Mouse (Mus musculus) lung, postnatal 4 days (tissue): Measurements from ENCODE around the gene Naa11.
A peak's percentile ranks its signal among the peaks of the same experiment; 100 is the strongest.

Experiments
- DNase-seq, 2 experiments: peaks; one replicate each; pipeline ENCODE4 v3.0.0; 2021

Naa11 gene

DNA sequence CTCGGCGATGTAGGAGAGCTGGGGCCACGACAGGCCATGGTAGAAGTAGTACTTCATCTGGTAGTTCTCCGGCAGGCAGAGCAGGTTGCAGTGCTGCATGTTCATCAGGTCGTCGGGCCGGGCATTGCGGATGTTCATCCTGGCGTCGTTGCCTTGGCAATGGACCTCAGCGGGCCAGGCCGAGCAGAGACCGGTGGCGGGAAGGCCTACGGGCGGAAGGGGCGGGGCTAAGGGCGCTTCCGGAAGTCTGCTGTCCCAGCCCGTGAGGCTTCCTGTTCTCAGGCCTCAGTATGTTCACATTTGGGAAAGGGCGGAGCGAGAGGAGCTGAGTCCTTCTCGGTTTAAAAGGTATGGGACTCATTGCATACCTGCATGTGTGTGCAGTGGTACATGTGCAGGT is at the start of gene Naa11:
TSS of gene Naa11 (minus strand) at position 220 of the 400 bp plus-strand sequence.
- no peak for DNase-seq

DNA sequence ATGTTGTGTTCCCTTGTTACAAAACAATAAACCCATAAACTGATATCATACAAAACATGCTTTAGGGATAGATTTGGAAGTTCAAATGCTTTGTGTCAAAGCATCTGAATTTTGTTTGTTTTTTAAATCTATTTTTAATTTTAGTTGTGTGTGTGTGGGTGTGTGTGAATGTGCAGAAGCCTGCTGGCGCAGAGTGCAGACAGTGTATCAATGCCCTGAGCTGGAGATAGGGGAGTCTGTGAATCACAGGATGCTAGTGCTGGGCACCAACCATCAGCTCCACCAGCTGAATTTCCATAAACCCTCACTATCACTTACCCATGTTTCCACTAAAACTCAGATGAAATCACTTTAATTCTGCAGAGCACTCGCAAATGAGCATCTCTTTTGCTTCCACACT is 40.3 kb upstream of the Naa11 start:
- DNase-seq = no peak

DNA sequence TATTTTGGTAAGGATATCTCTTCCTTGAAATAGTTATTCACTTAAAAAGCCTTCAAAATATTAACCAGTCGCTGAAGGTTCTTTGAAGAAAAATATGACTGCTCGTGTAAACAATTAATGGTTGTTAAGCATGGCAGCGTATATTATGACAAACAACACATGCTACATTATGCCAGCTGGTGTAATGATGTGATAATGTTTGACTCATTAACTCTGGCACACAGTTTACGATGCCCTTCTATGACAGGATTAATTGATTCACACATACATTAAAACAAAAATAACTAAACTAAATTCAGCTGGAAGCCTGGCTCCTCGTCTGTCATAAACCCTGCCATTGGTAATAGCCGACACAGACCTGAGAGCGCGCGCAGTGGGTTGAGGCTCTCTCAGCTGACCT is 37.8 kb upstream of the Naa11 start:
- no peak for DNase-seq

DNA sequence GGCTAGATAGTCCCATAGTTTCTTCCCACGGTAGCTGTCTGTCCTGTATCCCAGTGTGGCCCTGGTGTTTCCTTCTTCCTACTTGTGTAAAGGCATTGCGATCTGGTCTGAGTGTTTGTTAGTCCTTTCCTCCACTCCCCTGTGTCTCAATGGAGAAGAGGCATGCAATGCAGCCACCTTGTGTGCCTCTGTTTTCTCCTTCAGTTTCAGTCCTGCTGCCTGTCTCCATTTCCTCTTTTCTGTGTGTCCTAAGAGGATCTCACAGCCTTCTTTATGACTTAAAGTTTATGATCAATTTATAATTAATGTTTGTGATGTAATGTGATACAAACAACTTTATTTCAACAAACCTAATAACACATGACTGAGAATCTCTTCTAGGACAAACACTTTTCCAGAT is 29.5 kb upstream of the Naa11 start:
- no peak for DNase-seq

DNA sequence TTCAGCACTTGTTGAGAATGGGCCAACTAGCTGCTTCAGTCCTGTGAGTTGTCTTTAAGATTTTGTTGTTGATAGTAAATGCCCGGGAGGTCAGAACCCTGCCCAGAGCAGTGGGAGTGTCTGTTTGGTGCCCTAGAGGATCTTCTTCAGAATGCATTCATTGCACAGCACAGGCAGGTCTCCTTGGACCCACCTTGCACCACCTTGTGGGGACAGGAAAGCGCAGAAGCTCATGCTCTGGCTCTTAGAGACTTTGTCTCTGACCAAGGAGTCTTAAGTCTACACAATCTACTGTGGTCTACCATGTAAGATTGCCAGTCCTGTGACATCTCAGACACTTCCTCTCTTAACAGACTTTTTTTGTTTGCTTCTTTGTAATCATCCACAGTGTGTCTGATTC is 25.0 kb upstream of the Naa11 start:
- no peak for DNase-seq

DNA sequence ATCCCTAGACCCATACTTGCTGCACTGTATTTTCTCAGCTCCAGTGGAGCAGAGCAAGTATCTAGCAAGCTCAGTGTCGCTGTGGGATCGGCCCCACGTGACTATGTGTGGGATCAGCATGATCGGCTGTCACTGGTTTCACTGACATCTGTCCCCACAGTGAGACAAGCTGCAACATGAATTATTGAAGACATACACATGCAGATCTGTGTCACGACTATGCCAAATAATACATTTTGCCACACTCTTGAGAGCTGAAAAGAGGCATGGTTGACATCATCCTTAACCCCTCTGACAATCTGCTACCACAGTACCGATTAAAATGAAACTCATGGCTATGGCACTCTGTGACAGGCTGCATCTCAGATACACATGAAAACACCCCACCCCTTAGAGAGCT is 23.7 kb upstream of the Naa11 start:
- no peak for DNase-seq

DNA sequence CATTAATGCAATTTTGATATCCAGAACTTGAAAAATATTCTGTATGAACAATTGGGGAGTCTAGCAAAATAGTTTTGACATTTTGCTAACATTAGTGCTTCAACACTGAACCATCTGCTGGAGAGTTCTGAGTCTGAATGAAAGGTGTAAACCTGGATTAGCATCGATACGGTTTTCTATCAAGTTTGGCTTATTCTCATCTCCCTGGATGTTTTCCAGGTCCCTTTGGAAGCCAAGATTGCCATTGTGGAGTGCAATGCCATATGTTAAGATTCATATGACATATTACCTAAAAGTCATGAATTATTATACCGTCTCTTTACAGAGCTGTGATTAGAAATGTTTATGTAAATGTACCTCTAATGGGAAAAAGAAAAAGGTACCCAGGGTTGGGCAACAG is 21.5 kb upstream of the Naa11 start:
- DNase-seq = no peak

DNA sequence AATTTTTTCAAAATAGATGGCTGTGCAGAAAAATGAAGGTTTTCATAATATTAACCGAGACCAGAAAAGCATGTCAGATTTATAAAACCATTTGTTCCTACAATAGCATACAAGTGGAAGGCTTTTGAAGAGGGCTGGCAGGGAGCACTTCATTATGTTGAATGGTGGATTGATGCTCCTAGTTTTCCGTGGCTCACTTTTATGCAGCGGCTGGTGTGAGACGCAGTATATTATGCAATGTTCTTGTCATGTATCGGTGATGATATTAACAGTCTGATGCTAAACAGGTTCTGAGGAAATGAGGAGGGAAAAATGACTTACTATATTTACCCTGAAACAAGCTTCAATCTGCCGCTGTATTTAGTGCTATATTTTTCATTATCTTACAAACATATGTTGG is 18.0 kb upstream of the Naa11 start:
- DNase-seq = no peak

DNA sequence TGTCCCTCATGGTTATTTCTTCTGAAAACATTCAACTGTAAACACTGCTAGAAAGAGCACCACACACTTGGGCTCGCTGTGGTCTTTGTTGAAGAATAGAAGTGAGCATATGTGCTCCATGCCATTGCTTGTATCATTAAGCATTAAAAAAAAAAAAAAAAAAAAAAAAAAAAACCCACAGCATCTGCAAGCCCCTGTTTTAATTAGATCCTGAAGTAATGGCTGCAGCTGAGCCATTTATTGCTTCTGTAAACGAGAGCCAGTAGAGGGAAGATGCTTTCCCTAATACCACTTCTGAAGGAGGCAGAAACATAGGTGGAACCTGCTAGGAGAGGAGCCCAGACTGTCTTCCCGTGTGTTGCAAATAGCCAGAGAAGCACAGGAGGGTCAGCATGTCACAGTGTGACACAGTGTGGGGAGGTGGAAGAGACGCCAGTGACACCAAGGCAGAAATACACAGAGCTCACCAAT is 17.1 kb upstream of the Naa11 start:
- no peak for DNase-seq

DNA sequence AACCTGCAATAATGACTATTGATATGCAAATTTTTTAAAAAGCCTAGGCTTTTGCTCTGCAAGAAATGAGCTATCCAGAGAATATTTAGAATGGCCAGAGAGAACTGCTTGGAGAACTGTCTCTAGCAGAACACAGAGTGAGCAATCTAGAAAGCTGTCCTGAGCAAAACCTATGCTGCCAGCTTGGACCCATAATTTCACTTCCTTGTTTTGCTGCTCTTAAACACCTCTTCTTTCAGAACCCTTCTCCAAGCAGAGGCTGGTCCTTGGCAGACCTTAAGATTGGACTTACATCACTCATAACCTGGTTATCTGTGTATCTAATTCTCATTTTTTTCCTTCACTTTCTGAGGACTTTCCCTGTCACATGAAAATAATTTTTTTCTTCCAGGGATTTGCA is 8.9 kb upstream of the Naa11 start:
- no peak for DNase-seq

DNA sequence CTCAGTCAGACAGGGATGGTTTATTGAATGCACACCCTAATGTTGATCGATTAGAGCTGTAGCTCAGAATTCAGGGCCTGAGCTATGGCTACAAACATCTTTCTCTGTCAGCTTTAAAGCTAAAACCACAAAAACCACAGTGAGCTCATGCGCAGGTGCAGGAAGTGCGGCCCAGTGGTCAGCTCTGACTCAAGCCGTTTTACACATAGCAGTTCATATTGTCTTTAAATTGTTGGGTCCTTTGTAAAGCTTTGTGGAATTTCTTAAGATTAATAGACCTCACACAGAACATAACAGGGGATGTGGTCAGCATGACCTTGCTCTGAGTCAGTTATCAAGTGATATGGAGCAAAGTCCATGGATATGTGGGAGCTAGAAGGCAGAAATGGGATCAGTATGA is 5.4 kb upstream of the Naa11 start:
- no peak for DNase-seq

DNA sequence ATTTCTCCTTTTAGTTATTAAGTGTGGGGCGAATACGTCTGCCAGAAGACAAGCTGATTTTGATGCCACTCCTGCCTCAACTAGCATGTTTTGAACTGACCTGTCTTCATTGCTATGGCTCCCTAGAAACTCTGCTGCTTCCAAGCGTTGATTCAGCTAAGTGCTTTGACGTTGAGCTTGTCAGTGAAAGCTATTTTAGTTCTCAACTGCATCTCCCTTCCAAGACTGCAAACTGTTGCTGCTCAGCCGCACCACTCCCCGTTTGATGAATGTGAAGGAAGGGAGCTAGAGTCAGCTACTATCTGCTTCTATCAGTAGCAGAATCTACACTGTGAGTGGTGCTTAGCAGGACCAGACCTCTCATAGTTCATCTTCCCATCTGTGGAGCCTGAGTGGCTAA is 4.6 kb downstream of the Naa11 start:
- no peak for DNase-seq

DNA sequence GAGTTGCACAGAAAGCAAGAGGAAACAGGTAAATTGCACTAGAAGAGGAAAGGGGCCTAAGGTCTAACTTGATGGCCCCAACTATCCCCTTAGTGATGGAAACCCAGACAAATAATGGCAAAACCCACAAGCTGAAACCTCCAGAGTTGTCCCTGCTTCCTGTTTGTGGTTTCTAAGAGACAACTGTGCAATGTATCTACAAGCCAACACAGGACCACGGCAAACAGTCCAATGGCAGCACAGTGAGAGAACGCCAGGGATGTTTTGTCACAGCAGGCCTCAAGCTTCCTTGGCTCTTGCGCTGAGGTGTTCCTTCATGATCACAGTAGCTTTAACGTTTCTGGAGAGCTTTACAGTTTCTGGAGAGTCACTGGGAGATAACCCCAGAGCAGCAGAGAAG is 7.8 kb downstream of the Naa11 start:
- no peak for DNase-seq

DNA sequence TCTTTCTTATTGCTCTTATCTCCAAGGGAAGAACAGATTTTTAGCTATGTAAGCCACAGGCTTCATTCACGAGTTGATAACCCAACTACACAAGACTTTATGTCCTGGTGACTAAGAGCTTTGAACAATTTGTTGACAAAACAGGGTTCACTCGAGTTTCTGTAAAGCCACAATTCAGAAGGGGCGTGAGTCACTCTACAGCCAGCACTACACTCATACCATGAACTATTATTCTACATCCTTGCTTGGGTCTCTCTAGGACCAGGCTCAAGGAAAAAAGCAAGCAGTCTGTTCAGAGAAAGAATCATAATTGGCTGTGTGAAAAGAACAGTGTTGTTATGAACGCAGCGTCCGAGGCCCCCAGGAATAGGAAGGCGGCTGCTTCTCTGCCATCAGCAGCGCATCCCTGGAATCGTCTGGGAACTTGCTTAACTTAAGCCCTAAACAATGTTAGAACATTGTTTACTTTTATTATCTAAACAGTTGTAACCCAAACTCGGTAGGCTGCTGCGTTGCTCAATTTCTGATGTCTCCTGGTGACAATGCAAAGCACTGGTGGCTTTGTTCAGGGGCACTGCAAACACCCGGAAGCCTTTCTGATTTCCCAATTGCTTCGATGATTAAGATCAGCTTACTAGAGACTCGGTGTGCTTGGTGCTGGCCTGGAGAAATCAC is 9.5 kb downstream of the Naa11 start:
- DNase-seq = peak in 1 of 2 experiments; percentile 28

DNA sequence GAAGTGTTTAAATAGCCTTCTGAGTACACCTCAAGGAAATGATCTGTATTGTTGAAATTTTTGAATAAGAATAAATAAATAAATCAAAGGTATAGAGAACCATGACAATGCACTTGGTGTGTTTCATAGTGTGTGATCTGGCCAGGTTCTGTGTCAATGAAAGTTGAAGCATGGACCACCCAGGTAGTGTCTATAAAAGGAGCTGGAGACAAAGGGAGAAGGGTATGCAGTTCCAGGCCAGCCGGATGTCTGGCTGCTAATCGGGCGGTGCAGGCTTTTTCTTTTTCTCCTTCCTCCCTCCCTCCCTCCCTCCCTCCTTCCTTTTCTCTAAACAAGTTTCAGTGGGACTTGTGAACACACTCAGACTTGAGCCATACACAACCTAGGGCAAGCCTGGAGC is 12.2 kb downstream of the Naa11 start:
- DNase-seq = no peak

DNA sequence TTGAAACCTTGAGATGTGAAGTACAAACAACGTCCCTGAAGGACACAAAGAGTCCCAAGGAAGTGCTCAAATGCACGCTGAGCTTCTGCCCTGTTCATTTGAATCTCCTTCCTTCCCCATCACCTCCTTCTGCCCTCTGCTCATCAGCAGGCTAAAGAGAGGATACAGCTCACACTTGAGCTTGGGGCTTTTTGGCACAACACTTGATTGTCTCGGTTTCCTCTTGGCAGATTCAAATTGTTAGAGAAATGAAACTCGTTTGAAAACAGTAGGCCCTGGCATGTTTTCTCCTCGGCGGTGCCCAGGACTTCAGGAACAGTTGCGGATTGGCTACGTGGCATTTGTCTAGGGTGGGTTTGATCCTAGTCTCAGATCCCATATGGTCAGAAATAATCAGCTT is 27.4 kb downstream of the Naa11 start:
- DNase-seq = no peak

DNA sequence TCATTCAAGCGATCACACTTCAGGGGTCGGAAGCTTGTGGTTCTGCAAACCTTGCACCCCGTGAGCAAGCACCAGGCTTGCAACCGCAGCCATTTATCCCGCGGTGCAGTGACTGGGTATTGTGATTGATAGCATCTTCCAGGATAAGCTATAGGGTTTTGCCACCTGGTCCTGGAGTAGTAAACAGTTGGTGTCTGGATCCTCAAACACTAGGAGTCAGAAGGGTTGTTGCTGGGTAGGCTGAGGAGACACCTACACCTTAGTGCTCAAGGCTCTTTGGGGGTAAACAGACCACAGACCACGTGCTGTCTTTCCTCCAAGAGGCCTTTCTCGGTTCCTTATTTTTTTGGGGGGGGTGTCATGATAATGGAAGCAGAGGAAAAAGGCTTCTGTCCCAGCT is 27.9 kb downstream of the Naa11 start:
- no peak for DNase-seq

DNA sequence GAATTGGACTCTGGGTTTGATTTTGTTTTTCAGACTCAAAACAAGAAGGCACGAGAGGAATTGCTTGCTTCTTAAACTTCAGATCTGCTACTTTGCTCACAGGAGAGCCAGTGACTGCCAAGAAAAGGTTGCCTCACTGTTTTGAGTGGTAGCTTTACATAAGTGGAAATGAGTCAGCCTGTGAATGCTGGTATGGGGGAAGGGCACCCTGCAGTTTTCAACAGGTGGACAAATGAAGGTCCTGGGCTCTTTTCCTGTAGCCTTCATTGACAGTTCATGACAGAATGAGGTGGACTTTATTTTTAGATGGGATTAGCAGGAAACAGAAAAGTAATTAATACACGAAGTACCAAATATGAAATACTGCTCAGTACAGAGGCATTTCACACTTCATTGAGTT is 29.6 kb downstream of the Naa11 start:
- peak in 1 of 2 experiments; percentile 10 for DNase-seq

DNA sequence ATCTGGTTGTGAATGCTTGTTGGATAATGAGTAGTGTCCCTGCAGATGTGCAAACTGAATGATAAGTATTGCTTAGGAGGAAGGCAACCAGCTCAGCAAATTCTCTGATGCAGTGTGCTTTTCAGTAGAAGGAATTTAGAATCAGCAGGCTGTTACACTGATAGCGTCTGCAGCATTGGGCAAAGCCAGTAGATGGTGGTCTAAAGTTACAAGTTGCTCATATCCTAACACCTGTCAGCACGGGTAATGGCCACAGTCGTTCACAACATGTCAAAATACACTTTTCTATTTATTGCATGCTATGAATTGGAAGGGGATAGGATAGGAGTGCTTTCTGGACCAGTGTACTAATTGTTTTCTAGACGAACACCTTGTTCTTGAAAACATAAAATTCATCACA is 33.1 kb downstream of the Naa11 start:
- DNase-seq = no peak

DNA sequence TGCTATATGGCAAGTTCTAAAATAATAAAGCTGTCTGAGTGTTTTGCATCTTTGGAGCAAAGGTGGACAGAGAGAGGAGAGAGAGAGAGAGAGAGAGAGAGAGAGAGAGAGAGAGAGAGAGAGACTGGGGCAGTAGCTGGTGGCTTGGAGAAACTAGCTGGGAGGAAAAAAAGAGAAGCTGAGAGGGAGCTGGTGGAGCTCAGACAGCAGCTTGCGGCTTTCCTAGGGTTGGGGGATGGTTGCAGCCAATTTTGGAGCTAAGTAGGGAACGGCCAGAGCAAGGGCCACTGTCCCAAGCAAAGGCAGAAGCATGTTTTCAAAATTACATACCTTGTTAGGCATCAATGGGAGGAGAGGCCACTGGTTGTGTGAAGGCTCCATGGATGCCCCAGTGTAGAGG is 36.0 kb downstream of the Naa11 start:
- no peak for DNase-seq

DNA sequence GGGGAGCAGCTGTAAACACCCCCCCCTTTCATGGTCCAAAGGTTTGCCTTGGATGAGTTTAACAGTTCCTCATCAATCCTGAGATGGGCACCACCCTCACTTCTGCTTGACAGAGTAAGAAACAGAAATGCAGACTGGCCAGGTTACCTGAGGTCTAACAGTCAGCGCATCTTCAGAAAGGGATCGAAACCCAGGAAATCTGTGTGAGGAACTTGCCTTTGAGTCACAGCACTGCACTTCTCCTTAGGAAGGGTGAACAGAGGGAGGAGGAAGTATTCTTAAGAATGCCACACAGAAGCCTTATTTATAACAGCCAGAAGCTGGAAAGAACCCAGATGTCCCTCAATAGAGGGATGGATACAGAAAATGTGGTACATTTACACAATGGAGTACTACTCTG is 37.0 kb downstream of the Naa11 start:
- DNase-seq = no peak

DNA sequence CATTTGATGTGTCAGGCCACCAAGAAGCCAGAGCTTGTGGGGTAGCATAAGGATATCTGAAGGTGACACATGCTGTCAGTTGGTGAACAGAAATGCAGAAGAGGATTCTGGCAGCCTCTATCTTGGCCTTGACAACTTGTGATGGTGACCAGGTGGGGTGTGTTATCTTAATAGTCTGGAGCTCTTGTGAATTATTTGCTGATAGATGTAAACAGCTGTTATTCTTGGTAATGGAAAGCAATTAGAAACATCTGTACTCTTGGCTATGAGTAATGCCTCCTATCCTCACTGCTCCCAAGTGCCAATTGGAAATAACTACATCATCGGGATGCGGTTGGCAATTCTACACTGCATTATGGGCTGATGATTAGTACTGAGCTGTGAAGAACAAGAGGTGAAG is 43.4 kb downstream of the Naa11 start:
- DNase-seq = peak; percentile 18 to 45

DNA sequence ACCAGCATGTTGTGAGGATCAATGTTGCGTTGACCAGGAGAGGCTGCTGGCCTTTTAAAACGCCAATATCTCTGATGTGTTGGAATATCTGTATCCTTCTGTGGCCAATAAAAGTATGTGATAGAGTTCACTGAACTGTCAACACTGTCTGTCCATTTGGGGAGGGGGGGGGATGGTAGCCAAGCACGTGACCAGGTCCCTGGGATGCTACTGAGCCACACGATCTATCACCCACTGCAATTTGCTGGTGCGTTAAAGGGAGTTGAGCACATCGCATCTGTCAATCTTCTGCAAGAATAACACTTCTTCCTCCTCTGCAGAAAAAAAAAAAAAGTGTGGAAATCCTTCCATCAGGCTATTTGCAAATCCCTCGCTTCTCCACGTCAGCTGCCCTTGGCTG is 43.9 kb downstream of the Naa11 start:
- no peak for DNase-seq

DNA sequence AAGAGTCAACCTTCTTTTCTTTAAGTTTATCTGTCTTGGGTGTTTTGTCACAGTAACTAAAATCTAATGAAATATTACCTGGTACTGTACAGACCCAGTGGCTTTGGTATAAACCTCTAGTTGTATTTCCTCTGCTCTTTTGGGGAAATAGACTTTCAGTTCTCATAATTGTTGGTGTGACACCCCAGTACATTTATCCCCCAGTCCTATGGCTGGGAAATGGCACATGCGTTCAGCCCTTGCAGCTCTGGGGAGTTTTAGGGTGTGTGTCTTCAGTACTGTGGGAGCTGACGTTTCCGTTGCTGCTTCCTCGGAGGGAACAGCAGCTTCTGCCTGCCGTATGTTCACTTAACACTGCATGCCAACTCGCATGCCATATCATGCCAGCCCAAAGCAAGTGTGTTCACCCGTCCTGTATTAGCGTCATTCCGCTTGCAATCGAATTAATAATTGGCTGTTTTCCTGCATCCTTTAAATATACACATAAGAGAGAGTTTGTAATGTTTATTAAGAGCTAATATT is 46.4 kb downstream of the Naa11 start:
- no peak for DNase-seq

DNA sequence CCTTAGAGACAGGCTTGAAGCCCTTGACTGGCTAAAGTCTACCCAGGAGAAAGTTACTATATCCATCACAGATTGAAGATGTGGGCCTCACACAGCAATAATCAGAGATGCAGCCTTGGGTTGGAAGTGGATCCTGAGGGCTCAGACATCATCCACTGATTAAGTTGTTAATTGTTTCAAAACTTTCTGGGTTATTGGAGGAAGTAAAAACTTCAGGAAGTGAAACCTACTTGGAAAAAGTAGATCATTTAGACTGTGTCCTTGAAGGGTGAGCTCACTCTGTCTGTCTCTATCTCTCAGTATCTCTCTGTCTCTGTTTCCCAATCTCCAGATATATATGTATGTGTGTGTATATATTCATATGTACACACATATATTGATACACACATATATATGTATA is 47.0 kb downstream of the Naa11 start:
- DNase-seq = no peak
